Mouse (Mus musculus) fibroblast of lung, adult 2 months (primary cell): ENCODE measurements around the gene Cmss1.

Experiments used
- DNase-seq: peaks from one replicate; pipeline ENCODE4 v3.0.0-alpha.2; 2011; ENCODE audit warnings: low read depth

Cmss1 gene

GRCm38 (mm10) chr16:57606444-57607227 lies at the start of gene Cmss1:
Cmss1 (minus strand) TSS chr16:57606864.
- DNase-seq: peak; percentile 46

GRCm38 (mm10) chr16:57649888-57650287 lies 43.2 kb upstream of the Cmss1 start:
- peak; percentile 86 for DNase-seq

- DNase-seq: no peak
Observed at GRCm38 (mm10) chr16:57641346-57641885, 34.8 kb upstream of the Cmss1 start.

- DNase-seq: no peak
Observed at GRCm38 (mm10) chr16:57634766-57635165, 28.1 kb upstream of the Cmss1 start.

- DNase-seq: peak; percentile 48
Observed at GRCm38 (mm10) chr16:57634191-57634590, 27.5 kb upstream of the Cmss1 start.

- DNase-seq: no peak
Observed at GRCm38 (mm10) chr16:57611768-57612167, 5.1 kb upstream of the Cmss1 start.

GRCm38 (mm10) chr16:57601031-57601430 lies 5.6 kb downstream of the Cmss1 start:
- no peak for DNase-seq

- no peak for DNase-seq
Observed at GRCm38 (mm10) chr16:57597295-57597957, 9.2 kb downstream of the Cmss1 start.

- DNase-seq: peak; percentile 44
Observed at GRCm38 (mm10) chr16:57593422-57594157, 13.1 kb downstream of the Cmss1 start.

DNA sequence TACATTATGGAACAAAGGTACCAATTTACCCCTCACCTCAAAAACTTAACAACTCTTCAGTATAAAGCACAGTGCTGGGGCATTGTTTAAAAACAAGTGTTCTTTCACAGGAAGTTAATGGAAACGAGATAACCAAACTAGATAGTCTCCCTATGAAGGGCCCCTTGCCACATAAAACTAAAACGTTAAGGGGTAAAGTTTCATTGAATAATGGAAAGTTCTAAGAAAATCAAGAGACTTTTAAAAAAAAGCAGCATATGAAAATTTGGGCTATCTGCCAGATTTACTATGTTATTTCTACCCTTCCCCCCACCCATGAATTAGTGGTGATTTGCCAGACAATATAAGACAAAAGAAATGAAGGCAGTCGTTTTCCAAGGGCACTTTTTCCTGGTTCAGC lies 21.5 kb downstream of the Cmss1 start:
- no peak for DNase-seq

- DNase-seq: no peak
Observed at GRCm38 (mm10) chr16:57582008-57582407, 24.7 kb downstream of the Cmss1 start.

DNA sequence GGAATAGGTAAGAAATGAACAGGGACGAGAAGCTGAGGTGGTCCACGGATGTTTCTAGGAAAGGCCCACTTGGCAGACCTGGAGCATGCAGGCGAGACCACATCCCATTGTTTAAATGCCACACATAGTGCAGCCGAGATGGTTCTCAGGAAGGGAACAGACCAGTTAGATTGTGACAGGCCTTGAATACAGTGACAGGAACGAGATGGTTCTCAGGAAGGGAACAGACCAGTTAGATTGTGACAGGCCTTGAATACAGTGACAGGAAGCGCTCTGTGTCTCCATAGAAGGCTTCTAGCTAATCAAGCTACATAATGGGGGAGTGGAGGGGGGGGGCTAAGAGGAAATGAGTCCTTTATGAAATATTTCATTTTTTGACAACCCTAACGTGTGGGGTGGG lies 26.6 kb downstream of the Cmss1 start:
- no peak for DNase-seq

DNA sequence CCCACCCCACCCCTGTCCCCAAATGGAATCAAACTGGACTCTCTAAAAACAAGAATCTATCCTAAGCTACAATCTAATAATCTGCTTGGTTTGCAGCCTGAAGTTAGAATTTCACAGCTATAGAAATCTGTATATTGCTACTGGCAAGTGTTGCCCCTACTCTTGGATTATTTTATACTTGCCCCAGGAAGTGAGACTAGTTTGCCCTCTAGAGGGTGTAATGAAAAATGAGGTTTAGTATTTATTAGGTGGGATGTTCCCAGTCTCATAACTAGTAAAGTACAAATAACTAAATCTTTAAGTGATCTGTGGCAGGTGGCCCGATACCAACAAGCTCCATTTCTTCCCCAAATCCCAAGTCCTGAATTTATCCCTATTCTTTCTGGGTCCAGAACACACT lies 29.1 kb downstream of the Cmss1 start:
- DNase-seq: no peak

- no peak for DNase-seq
Observed at GRCm38 (mm10) chr16:57575764-57576388, 30.8 kb downstream of the Cmss1 start.

DNA sequence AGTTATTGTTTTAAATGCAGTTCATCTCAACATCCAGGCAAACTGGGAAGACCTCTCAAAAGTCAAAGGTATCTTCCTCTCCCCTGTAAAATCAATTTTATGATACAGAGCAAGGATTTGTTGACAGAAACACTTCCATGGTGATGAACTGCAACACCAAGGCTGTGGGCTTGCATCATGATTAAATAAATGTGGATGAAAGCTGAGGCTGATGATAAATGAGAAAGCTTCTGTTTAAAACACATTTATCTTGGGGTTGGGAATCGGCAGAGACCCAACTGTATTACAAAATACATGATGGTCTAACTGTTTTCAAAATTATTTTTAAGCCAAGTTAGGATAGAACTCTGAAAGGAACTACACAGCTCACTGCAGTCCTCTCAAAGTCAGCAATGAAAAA lies 32.8 kb downstream of the Cmss1 start:
- peak; percentile 46 for DNase-seq

- DNase-seq: no peak
Observed at GRCm38 (mm10) chr16:57570789-57571311, 35.8 kb downstream of the Cmss1 start.

- DNase-seq: no peak
Observed at GRCm38 (mm10) chr16:57568648-57569404, 37.8 kb downstream of the Cmss1 start.

DNA sequence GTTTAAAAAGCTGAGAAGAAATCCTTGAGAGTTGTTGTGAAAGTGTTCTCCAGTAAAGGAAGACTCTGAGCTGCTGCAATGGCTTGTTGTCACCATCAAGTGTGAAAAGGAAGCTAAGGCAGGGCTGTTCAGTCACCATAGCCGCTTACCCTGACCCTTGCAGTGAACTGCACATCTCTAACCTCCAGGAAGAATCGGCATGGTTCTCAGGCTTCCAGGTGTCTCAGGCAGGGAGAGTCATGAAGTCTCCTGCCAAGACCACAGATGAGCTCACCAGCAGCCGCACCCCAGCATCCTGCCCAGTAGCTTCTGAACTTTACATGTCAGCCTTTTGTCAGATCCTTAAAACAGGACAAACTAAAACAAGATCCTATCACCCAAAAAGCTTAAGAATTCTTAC lies 40.4 kb downstream of the Cmss1 start:
- DNase-seq: no peak

- no peak for DNase-seq
Observed at GRCm38 (mm10) chr16:57564807-57565206, 41.9 kb downstream of the Cmss1 start.

DNA sequence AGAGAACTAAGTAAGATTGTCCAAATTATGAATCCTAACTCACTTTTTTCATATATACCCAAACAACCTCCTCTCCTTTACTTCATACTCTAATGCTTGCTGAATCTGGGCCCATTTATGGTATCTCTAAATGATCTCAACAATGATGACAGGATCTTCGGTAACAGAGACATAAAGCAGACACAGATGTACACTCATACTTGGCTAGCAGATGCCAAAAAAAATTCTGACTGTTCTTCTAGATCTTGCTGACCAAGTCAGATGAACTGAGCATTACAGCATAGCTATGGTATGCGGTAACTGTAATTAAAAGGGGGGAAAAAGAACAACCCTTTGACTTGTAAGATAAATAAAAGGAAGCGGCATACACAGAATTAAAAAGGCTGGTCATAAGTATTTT lies 43.2 kb downstream of the Cmss1 start:
- no peak for DNase-seq

- no peak for DNase-seq
Observed at GRCm38 (mm10) chr16:57560185-57560584, 46.5 kb downstream of the Cmss1 start.
